Mouse (Mus musculus) forebrain, postnatal 0 days (tissue): ENCODE results near the gene Camsap1. TPM values are rescaled to one million over a fixed set of nuclear protein-coding genes. Genes with fewer than 3 reads are reported as not detected.

Source experiments
- ATAC-seq: fragments of 200-750 bp; cut with Nextera tagmentation; 2 replicates; pipeline ENCODE4 v1.8.0; 2017; ENCODE audit warnings: mild to moderate bottlenecking, moderate library complexity
- DNase-seq: peaks from one replicate; pipeline ENCODE4 v3.0.0-alpha.2; 2015
- H3K27ac ChIP-seq: fragments of 300-500 bp; sonication (generic); 2 replicates; pipeline ENCODE4 v1.5.1; 2014; ENCODE audit warnings: low read depth, mild to moderate bottlenecking, antibody characterized with exemption, low read length, moderate library complexity, mixed read lengths
- H3K27me3 ChIP-seq: fragments of 300-500 bp; sonication (generic); 2 replicates; pipeline ENCODE4 v1.6.1; 2014; ENCODE audit warnings: mild to moderate bottlenecking, low read length, mixed read lengths; ENCODE audit not compliant: insufficient read depth
- H3K36me3 ChIP-seq: fragments of 300-500 bp; sonication (generic); 2 replicates; pipeline ENCODE4 v1.6.1; 2014; ENCODE audit warnings: mild to moderate bottlenecking, moderate library complexity; ENCODE audit not compliant: insufficient read depth
- H3K4me1 ChIP-seq: fragments of 300-500 bp; sonication (generic); 2 replicates; pipeline ENCODE4 v1.6.1; 2014; ENCODE audit warnings: antibody characterized with exemption; ENCODE audit not compliant: insufficient read depth
- H3K4me2 ChIP-seq: fragments of 300-500 bp; sonication (generic); 2 replicates; pipeline ENCODE4 v1.6.1; 2014; ENCODE audit warnings: low read depth, mild to moderate bottlenecking, moderate library complexity
- H3K4me3 ChIP-seq: fragments of 300-500 bp; sonication (generic); 2 replicates; pipeline ENCODE4 v1.5.1; 2014; ENCODE audit warnings: low read depth, low read length, mixed read lengths
- H3K9ac ChIP-seq: fragments of 300-500 bp; sonication (generic); 2 replicates; pipeline ENCODE4 v1.6.1; 2014; ENCODE audit warnings: mild to moderate bottlenecking
- H3K9me3 ChIP-seq: fragments of 300-500 bp; sonication (generic); 2 replicates; pipeline ENCODE4 v1.6.1; 2016; ENCODE audit warnings: low read length
- CTCF ChIP-seq: sonication (generic); IDR thresholded peaks from 2 replicates; pipeline ENCODE4 v1.5.1; 2016; ENCODE audit warnings: antibody characterized with exemption, control low read depth, low read depth
- WGBS: fragments of 180-500 bp; shearing (Covaris S2); extraction: QIAGEN DNeasy Blood & Tissue Kit; methylation state at CpG from one replicate; pipeline ENCODE4 v1.1.7; 2014; 5-methylcytosine and 5-hydroxymethylcytosine counted together
- polyA plus RNA-seq: library from polyadenylated mRNA; unstranded; fragments of >200 nt; fragmentation: Nextera tagmentation; extraction: Ambion mirVana; gene quantifications from 2 replicates; pipeline ENCODE4 v1.2.1, GENCODE M21; 2015
- total RNA-seq: library from RNA; depleted of rRNA; stranded (reverse); fragments of >200 nt; gene quantifications from 2 replicates; pipeline ENCODE4 v1.2.3, GENCODE M21; 2014

The Camsap1 gene
- total and polyA plus RNA-seq, 2 experiments from 2014 or later, result 60.0 to 140 TPM

- Histone ChIP-seq H3K9me3 (no peaks in the 10 kb centered on the region), H3K27me3 (no peaks in the 10 kb centered on the region), H3K4me2 (no peak overlapping the region), H3K4me1 (no peaks in the 10 kb centered on the region), H3K9ac (no peak overlapping the region), H3K27ac (no peak overlapping the region), H3K4me3 (no peak overlapping the region), H3K36me3 (peaks cover 53% of the 10 kb centered on the region)
- no peak for ATAC-seq
- DNase-seq, result no peak
- no peak for TF ChIP-seq CTCF
- whole genome bisulfite sequencing, result 82% methylated on average over 3 of the region's 3 CpGs
These were observed 14.6 kb upstream of the Camsap1 start for GRCm38 (mm10) chr2:25997716-25998115.

GRCm38 (mm10) chr2:25994791-25995190, 11.7 kb upstream of the Camsap1 start:
- no peak for ATAC-seq

GRCm38 (mm10) chr2:25992285-25992684, 9.2 kb upstream of the Camsap1 start:
- no peak for TF ChIP-seq CTCF
- no peak overlapping the region for H3K9ac ChIP-seq
- ATAC-seq (no peak), DNase-seq (no peak)
- H3K4me1 ChIP-seq, result no peaks in the 10 kb centered on the region
- no peak overlapping the region for H3K4me2 ChIP-seq
- no peak overlapping the region for H3K4me3 ChIP-seq
- no peak overlapping the region for H3K27ac ChIP-seq
- H3K36me3 ChIP-seq, result peaks cover 9% of the 10 kb centered on the region
- 57% methylated on average over 2 of the region's 2 CpGs for WGBS
- H3K27me3 ChIP-seq, result no peaks in the 10 kb centered on the region
- H3K9me3 ChIP-seq, result no peaks in the 10 kb centered on the region

More at GRCm38 (mm10) chr2:25994791-25995190, 11.7 kb upstream of the Camsap1 start:
- Histone ChIP-seq H3K36me3 (peaks cover 28% of the 10 kb centered on the region), H3K4me1 (no peaks in the 10 kb centered on the region), H3K9me3 (no peaks in the 10 kb centered on the region), H3K27ac (no peak overlapping the region), H3K9ac (no peak overlapping the region), H3K4me3 (no peak overlapping the region), H3K4me2 (no peak overlapping the region), H3K27me3 (no peaks in the 10 kb centered on the region)
- DNase-seq, result no peak
- TF ChIP-seq CTCF, result no peak
- WGBS, result 87% methylated on average over 3 of the region's 3 CpGs

- Histone ChIP-seq H3K4me1 (no peaks in the 10 kb centered on the region), H3K27me3 (no peaks in the 10 kb centered on the region), H3K4me2 (no peak overlapping the region), H3K36me3 (0 out of 2 replicates have a peak, but pooled peaks cover 4% of the 10 kb centered on the region), H3K9me3 (no peaks in the 10 kb centered on the region), H3K9ac (no peak overlapping the region), H3K27ac (no peak overlapping the region), H3K4me3 (no peak overlapping the region)
- DNase-seq, result no peak
- ATAC-seq, result no peak
- 93% methylated on average over 1 of the region's 1 CpGs for WGBS
- TF ChIP-seq CTCF, result no peak
These were observed 6.6 kb upstream of the Camsap1 start for GRCm38 (mm10) chr2:25989651-25990050.

GRCm38 (mm10) chr2:25987817-25988216, 4.7 kb upstream of the Camsap1 start:
- 86% methylated on average over 6 of the region's 6 CpGs for WGBS
- no peak for DNase-seq
- no peak for TF ChIP-seq CTCF

GRCm38 (mm10) chr2:25986601-25987000, 3.5 kb upstream of the Camsap1 start:
- Histone ChIP-seq H3K36me3 (no peaks in the 10 kb centered on the region), H3K27ac (no peak overlapping the region), H3K27me3 (no peaks in the 10 kb centered on the region), H3K4me1 (peaks cover 8% of the 10 kb centered on the region; the same call in 1 of the 2 replicates), H3K9ac (no peak overlapping the region), H3K4me3 (no peak overlapping the region), H3K9me3 (no peaks in the 10 kb centered on the region), H3K4me2 (no peak overlapping the region)
- no peak for TF ChIP-seq CTCF
- 58% methylated on average over 5 of the region's 5 CpGs for WGBS
- no peak for ATAC-seq
- no peak for DNase-seq

More at GRCm38 (mm10) chr2:25987817-25988216, 4.7 kb upstream of the Camsap1 start:
- Histone ChIP-seq H3K4me1 (0 out of 2 replicates have a peak, but pooled peaks cover 7% of the 10 kb centered on the region), H3K9me3 (no peaks in the 10 kb centered on the region), H3K27me3 (no peaks in the 10 kb centered on the region), H3K4me2 (no peak overlapping the region), H3K27ac (no peak overlapping the region), H3K36me3 (no peaks in the 10 kb centered on the region), H3K4me3 (no peak overlapping the region), H3K9ac (no peak overlapping the region)
- no peak for ATAC-seq

- Histone ChIP-seq H3K36me3 (no peaks in the 10 kb centered on the region), H3K4me1 (peaks cover 39% of the 10 kb centered on the region), H3K9me3 (no peaks in the 10 kb centered on the region), H3K27ac (peak overlapping the region; percentile 93), H3K27me3 (no peaks in the 10 kb centered on the region), H3K9ac (peak overlapping the region; percentile 95), H3K4me2 (peak overlapping the region; percentile 79), H3K4me3 (peak overlapping the region; percentile 92)
- DNase-seq (peak; percentile 41), ATAC-seq (peak; percentile 6)
- TF ChIP-seq CTCF, result no peak
- under 1% methylated on average over 70 of the region's 76 CpGs for WGBS
These were observed 523 bp downstream of the Camsap1 start for GRCm38 (mm10) chr2:25982426-25983091.
